Mouse (Mus musculus): ENCODE measurements around the gene Cfap45. TPM values are rescaled to one million over a fixed set of nuclear protein-coding genes. Genes with fewer than 3 reads are reported as not detected.
A peak's percentile ranks its signal among the peaks of the same experiment; 100 is the strongest.

Cfap45 gene
- polyA plus RNA-seq, 1 experiment from 2014 or later: 2.3 TPM

DNA sequence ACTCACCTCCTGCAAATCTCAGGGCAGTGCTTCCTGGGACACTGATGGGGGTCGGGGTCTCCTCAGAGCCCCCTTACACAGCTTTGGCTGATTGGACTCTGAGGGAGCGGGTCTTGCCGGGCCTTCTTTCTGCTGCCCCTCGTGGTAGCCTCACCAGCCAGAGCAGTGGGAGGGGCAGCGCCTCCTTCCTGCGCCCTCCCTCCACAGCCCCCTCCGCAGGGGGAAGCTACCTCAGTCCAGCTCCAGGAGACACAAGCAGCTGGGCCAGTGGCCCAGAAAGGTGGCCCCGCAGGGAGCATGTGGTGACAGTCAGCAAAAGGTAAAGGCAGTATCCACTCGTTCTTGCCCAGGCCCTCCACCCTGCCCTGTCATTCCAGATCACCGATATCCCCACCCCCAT is 23.2 kb upstream of the Cfap45 start:
- Histone ChIP-seq H3K9me3 (replicated peaks) (no peaks in the 10 kb centered on the region), H3K9ac (no peak overlapping the region), H3K27me3 (0 out of 2 replicates have a peak, but pooled peaks cover 4% of the 10 kb centered on the region), H3K27ac (no peak overlapping the region), H3K36me3 (no peaks in the 10 kb centered on the region), H3K4me3 (no peak overlapping the region), H3K4me2 (no peak overlapping the region), H3K4me1 (replicated peaks) (peaks cover 19% of the 10 kb centered on the region)
- 70% methylated on average over 10 of the region's 10 CpGs for WGBS
- ATAC-seq (replicated peaks; ENCODE audit: insufficient number of reproducible peaks, insufficient read depth, low FRiP score, low read depth): no peak

DNA sequence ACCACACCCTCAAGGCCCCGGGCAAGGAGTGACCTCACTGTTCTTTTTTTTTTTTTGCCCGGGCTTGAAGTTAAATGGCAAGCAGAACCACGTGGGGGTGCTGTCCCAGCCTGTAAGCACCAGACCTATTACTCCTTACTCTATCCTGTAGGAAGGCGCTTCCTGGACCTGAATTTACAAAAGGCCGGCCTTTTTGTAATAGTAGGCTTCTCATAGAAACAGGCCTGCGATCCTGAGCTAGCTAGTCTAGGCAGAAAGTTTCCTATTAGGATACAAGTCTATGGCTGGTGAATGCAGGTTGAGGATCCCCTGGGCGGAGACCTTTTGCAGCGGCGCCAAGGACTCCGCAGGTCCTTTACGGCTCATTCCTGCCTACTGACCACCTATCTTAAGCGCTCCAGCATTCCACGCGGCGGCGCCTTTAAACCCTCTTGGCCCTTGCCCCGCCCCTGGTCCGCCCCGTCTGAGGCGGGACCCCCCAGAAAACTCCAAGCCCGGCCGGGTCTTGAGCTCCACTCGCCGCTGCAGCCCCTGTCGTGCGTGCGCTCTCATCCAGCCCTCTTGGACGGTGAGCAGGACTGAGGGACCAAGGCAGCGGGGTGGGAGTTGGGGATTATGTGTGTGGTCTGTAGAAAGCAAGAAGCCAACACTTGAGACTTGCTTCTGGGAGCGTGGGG is 20.7 kb upstream of the Cfap45 start, which contains the start of gene Tagln2:
Gene Tagln2, plus strand, starts transcription at position 283 of the 677 bp plus-strand sequence.
- Histone ChIP-seq H3K4me3 (peak within 1 kb of the TSS; percentile 83), H3K4me2 (peak within 1 kb of the TSS; percentile 72), H3K9me3 (replicated peaks) (no peaks in the 10 kb centered on the region), H3K27me3 (0 out of 2 replicates have a peak, but pooled peaks cover 4% of the 10 kb centered on the region), H3K27ac (peak within 1 kb of the TSS; percentile 88), H3K9ac (peak within 1 kb of the TSS; percentile 77), H3K4me1 (replicated peaks) (peaks cover 39% of the 10 kb centered on the region), H3K36me3 (peaks cover 2% of the 10 kb centered on the region; the same call in 1 of the 2 replicates)
- 2% methylated on average over 30 of the region's 30 CpGs for WGBS
- peak; percentile 73 for ATAC-seq (replicated peaks; ENCODE audit: insufficient number of reproducible peaks, insufficient read depth, low FRiP score, low read depth)

DNA sequence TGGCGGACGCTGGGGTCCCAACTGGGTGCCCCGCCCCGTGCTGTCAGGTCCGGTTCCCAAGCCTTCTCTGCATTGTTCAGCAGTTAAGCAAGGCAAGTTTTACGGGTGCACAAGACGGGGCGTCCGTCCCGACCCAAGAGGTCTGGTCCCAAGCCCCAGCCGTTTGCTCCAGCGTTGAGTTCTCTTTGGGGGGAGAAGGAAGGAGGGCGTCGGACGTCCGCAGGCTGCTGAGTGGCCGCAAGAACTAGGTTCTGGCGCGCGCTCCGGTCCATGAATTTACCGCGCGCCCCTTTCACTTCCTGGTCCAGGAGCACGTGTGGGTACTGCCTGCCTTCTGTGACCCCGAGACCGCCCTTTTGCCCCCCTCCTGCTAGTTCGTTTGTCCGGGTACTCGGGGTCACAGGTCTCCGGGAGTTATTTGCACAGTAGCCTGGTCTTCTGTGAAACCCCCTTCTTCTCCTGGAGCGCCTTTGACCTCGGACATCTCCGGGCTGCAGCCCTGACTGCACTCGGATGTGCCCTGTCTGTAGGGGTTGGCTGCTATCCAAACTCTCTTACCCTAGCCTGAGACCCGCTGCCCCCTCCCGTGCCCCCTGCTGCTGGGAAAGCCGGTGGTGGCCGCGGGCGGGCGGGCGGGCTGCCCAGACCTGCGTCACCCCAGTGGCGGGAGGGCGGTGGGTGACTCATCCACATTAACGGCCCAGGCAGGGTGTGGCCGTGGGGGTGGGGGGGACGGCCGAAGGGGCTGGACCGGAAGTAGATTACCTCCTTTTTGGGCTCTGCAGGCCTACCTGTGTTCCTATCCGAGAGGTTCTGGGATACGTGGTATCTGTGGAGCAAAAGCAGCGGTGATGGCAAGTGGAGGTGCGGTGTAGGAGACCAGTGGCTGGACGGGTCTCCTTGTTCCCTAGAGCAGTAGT is 19.9 kb upstream of the Cfap45 start:
- H3K27ac ChIP-seq: peak overlapping the region; percentile 88
- ATAC-seq (replicated peaks; ENCODE audit: insufficient number of reproducible peaks, insufficient read depth, low FRiP score, low read depth): peak; percentile 53
- H3K4me1 ChIP-seq (replicated peaks): peaks cover 47% of the 10 kb centered on the region
- H3K4me2 ChIP-seq: peak overlapping the region; percentile 72
- WGBS: under 1% methylated on average over 56 of the region's 56 CpGs
- peak overlapping the region; percentile 77 for H3K9ac ChIP-seq
- peaks cover 10% of the 10 kb centered on the region for H3K36me3 ChIP-seq
- H3K9me3 ChIP-seq (replicated peaks): no peaks in the 10 kb centered on the region
- 0 out of 2 replicates have a peak, but pooled peaks cover 4% of the 10 kb centered on the region for H3K27me3 ChIP-seq
- H3K4me3 ChIP-seq: peak overlapping the region; percentile 83

DNA sequence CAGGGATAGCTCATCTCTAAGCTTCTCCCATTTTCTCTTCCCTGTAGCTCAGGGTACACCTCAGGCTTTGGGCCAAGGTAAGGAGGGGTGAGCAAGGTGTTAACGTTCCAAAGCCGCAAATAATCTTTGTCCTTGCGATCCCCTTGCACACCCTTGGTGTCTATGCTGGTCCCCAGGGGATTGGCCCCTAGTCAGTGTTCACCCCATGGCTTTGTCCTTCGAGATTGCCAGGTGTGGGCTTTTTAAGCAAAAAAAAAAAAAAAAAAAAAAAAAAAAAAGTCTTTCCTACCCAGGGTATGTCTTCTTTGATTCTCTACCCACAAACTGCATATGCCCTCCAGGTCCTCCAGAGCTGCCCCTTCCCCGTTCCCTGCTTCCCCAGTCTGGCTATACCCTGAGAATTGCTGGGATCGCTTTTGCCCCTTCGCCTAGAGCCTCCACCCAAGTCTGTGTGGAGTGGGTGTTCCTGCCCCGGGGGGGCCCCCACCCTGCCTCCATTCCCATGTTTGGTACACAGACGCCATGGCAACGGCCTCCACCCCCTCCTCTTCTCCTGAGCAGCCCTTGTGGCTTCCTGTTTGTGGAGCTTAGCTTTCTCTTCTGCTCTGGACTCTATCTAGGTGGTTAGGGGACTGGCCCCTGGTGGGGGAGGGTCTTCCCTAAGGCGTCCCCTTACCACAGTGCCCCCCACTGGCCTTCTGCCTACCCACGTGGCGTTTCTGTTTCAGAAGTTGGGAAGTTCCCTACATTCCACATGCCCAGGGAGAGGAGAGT is 19.0 kb upstream of the Cfap45 start:
- H3K4me1 ChIP-seq (replicated peaks): peaks cover 52% of the 10 kb centered on the region
- peak overlapping the region; percentile 88 for H3K27ac ChIP-seq
- H3K27me3 ChIP-seq: no peaks in the 10 kb centered on the region
- peak overlapping the region; percentile 72 for H3K4me2 ChIP-seq
- peak overlapping the region; percentile 83 for H3K4me3 ChIP-seq
- H3K9ac ChIP-seq: peak overlapping the region; percentile 77
- no peaks in the 10 kb centered on the region for H3K9me3 ChIP-seq (replicated peaks)
- peaks cover 18% of the 10 kb centered on the region for H3K36me3 ChIP-seq
- ATAC-seq (replicated peaks; ENCODE audit: insufficient number of reproducible peaks, insufficient read depth, low FRiP score, low read depth): peak; percentile 12; the same call in 1 of the 2 replicates
- 26% methylated on average over 13 of the region's 13 CpGs for WGBS

DNA sequence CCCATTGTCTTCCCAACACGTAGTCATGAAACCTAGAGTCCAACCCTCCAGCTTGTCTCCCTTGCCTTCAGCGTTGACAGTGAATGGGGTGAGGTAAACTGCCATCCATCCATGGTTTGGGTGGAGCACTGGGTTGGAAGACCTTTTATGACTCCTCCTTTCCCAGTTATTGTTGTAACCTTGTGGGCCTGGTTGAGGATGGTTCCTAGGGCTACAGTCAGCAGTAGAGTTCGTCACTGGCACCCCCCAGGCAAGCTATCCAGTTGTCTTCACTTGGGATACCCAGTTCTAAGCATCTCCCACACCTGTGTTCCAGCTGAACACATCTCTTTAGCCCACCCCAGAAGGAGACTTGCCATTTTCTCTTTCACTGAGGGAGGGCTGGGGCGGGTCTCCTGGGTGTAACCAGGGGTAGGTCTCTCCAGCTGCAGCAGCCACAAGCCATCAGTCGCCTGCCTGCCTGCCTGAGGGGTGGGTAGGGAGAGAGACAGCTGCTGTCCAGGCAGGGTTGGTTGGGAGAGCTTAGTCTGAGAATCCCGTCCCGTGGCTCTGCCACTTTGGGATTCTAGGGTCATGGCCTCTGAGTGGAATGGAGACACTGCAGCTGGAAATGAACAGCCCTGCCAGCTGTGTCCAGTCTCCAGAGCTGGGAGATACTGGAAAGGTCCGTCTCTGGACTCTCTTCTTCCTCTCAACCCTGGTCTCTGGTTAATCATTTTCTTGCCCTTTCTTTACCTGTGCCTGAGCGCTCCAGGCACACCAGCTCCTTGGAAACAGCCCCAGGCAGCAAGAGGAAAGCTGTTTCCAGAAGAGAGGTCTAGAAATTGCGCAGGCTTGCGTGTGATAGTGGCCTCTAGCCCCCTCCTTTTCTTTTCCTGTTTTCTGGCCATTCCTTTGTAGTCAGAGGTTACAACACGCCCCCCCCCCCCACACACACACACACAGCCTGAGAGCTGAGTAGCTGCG is 18.2 kb upstream of the Cfap45 start:
- H3K4me3 ChIP-seq: peak overlapping the region; percentile 83
- WGBS: 40% methylated on average over 12 of the region's 13 CpGs
- H3K36me3 ChIP-seq: peaks cover 26% of the 10 kb centered on the region
- H3K27ac ChIP-seq: peak overlapping the region; percentile 88
- peaks cover 61% of the 10 kb centered on the region for H3K4me1 ChIP-seq (replicated peaks)
- H3K27me3 ChIP-seq: no peaks in the 10 kb centered on the region
- H3K9me3 ChIP-seq (replicated peaks): no peaks in the 10 kb centered on the region
- H3K4me2 ChIP-seq: peak overlapping the region; percentile 72
- ATAC-seq (replicated peaks; ENCODE audit: insufficient number of reproducible peaks, insufficient read depth, low FRiP score, low read depth): no peak
- peak overlapping the region; percentile 77 for H3K9ac ChIP-seq

DNA sequence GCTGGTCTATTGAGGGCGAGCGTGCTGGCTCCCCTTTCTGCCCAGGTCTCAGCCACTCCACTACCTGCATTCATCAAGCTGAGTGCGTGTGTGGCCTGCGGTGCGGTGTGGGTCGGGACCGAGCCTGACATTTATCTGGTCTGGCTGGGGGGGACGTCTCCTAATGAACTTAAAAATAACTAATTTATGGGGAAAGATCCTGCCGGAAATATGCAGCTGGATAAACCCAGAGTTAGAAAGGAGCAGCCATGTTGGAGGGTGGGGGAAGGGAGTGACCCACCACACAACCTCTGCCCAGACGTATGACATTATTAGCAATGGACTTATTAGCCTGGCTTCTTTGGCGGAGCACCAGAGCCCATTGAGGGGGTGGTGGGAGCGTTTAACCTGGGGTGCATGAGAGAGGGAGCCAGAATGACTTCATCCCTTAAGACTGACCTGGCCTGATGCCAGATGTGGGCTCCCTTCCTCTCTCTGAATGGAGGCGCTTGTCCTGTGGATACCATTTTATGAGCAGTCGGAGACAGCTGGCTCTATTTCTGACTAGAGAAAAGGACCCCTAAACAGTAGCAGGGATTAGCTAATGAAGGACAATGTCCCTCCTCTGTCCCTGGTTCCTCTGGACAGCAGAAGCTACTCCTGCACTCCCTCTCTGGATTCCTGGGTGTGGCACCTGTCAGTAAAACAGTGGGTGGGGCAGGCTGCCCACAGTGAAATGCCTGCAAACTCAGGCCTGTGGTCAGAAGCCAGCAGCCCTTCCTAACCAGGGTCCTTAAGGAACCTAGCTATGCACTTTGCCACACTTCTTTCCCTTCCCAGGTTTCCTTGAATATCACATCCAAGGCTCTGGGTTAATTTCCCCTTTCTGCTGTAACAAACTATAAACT is 17.2 kb upstream of the Cfap45 start:
- Histone ChIP-seq H3K9me3 (replicated peaks) (no peaks in the 10 kb centered on the region), H3K27me3 (no peaks in the 10 kb centered on the region), H3K4me2 (peak overlapping the region; percentile 72), H3K27ac (peak overlapping the region; percentile 88), H3K9ac (peak overlapping the region; percentile 77), H3K4me3 (peak overlapping the region; percentile 83), H3K36me3 (peaks cover 33% of the 10 kb centered on the region), H3K4me1 (replicated peaks) (peaks cover 69% of the 10 kb centered on the region)
- no peak for ATAC-seq (replicated peaks; ENCODE audit: insufficient number of reproducible peaks, insufficient read depth, low FRiP score, low read depth)
- 25% methylated on average over 14 of the region's 14 CpGs for WGBS

DNA sequence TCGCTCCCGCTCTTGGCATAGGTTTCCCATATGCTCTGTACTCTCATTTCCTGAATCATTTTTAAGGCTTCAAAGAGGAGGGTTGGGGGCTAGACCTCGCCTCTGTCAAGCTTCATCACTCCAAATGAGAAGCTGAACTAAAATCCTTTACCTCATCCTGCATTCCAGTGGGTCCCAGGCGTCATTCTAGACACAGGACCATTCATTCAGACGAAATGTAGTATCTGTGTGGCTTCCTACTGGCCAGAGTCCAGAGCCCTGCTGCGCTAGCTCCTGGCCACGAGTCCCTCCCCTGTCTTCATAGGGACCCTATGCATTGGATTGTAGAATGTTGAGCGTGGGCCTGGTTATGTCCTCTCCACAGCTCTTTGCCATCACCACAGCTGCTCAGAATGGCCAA is 15.8 kb upstream of the Cfap45 start:
- H3K27ac ChIP-seq: peak overlapping the region; percentile 55
- H3K9ac ChIP-seq: no peak overlapping the region
- peaks cover 71% of the 10 kb centered on the region for H3K4me1 ChIP-seq (replicated peaks)
- H3K4me3 ChIP-seq: peak overlapping the region; percentile 24
- peaks cover 36% of the 10 kb centered on the region for H3K36me3 ChIP-seq
- no peaks in the 10 kb centered on the region for H3K9me3 ChIP-seq (replicated peaks)
- WGBS: 68% methylated on average over 8 of the region's 8 CpGs
- H3K4me2 ChIP-seq: peak overlapping the region; percentile 72
- no peaks in the 10 kb centered on the region for H3K27me3 ChIP-seq
- ATAC-seq (replicated peaks; ENCODE audit: insufficient number of reproducible peaks, insufficient read depth, low FRiP score, low read depth): no peak

DNA sequence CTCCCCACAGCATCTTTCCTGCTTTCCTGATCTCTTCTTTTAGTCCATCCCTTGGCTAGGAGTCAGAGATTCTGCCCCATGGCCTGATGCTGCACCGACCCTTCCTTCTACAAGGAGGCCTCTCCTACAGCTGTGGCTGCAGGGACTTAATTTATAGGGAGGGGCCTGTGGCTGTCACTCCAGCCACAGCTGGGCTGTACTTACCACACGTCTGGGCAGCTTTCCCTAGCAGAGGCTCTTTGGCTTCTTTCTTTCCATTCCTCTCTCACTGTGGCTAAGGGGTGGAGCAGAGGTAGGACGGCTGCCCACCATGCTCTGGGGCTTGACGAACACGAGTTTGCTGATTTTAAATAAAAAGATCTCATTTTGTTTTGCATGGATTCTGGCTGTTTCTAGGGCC is 13.6 kb upstream of the Cfap45 start:
- peaks cover 73% of the 10 kb centered on the region for H3K4me1 ChIP-seq (replicated peaks)
- no peaks in the 10 kb centered on the region for H3K9me3 ChIP-seq (replicated peaks)
- 48% methylated on average over 5 of the region's 5 CpGs for WGBS
- H3K4me2 ChIP-seq: no peak overlapping the region
- H3K9ac ChIP-seq: no peak overlapping the region
- peak overlapping the region; percentile 39; the same call in 1 of the 2 replicates for H3K27ac ChIP-seq
- peaks cover 36% of the 10 kb centered on the region for H3K36me3 ChIP-seq
- H3K4me3 ChIP-seq: no peak overlapping the region
- no peaks in the 10 kb centered on the region for H3K27me3 ChIP-seq
- no peak for ATAC-seq (replicated peaks; ENCODE audit: insufficient number of reproducible peaks, insufficient read depth, low FRiP score, low read depth)

DNA sequence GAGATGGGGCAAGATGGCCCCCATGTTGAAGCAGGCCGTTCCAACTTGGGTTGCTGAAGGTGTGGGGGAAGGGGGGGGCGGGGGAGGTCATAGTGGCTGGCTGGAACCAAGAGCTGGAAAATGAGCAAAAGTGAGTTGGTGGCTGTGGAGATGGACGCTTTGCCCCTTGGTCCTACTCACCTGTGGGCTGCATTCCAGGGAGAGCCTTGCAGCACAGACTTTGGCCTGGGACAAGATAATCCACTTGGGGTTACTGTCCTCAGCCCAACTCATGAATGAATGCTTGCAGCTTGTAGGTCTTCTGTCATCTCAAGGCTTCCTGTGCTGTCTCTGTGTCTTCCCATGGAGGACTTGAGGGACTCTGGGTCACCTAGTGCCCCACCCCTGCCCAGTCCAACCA is 12.9 kb upstream of the Cfap45 start:
- WGBS: 81% methylated on average over 3 of the region's 3 CpGs
- no peak overlapping the region for H3K9ac ChIP-seq
- H3K27me3 ChIP-seq: no peaks in the 10 kb centered on the region
- peak overlapping the region; percentile 39 for H3K27ac ChIP-seq
- H3K36me3 ChIP-seq: peaks cover 36% of the 10 kb centered on the region
- no peaks in the 10 kb centered on the region for H3K9me3 ChIP-seq (replicated peaks)
- no peak overlapping the region for H3K4me2 ChIP-seq
- H3K4me1 ChIP-seq (replicated peaks): peaks cover 71% of the 10 kb centered on the region
- no peak for ATAC-seq (replicated peaks; ENCODE audit: insufficient number of reproducible peaks, insufficient read depth, low FRiP score, low read depth)
- no peak overlapping the region for H3K4me3 ChIP-seq
